Mouse (Mus musculus) CH12.LX (cell line): ENCODE results near the gene Banf2. TPM values are rescaled to one million over a fixed set of nuclear protein-coding genes. Genes with fewer than 3 reads are reported as not detected.

Experiments
- DNase-seq: peaks from one replicate; pipeline ENCODE4 v3.0.0-alpha.2; 2013; ENCODE audit errors: extremely low read depth
- H3K27ac ChIP-seq: 2 replicates; pipeline ENCODE4 v1.5.1; 2012; ENCODE audit warnings: low read depth, mild to moderate bottlenecking, control low read depth, moderate library complexity; ENCODE audit not compliant: insufficient read depth
- H3K27me3 ChIP-seq: replicated peaks from 2 replicates; pipeline ENCODE3; 2012; ENCODE audit warnings: inconsistent platforms
- H3K36me3 ChIP-seq, 2 experiments: replicated peaks in 1 of 2; 2 replicates each; pipeline versions ENCODE3 to v1.6.1; 2012; ENCODE audit warnings: inconsistent platforms in 1 of 2, low read length in 1 of 2, mild to moderate bottlenecking in 1 of 2, mixed read lengths in 1 of 2, moderate library complexity in 1 of 2; ENCODE audit not compliant: control insufficient read depth in 1 of 2, insufficient read depth in 1 of 2
- H3K4me1 ChIP-seq, 2 experiments: 2 replicates each; pipeline ENCODE4 v1.6.1; 2012; ENCODE audit warnings: inconsistent platforms in 1 of 2, moderate library complexity in 1 of 2; ENCODE audit not compliant: insufficient read depth in 2 of 2, control insufficient read depth in 1 of 2
- H3K4me2 ChIP-seq: 2 replicates; pipeline ENCODE4 v1.6.1; 2012; ENCODE audit warnings: low read depth, mild to moderate bottlenecking, control low read depth; ENCODE audit not compliant: poor library complexity, insufficient read depth, severe bottlenecking
- H3K4me3 ChIP-seq, 3 experiments: fragments of 150-350 bp in 1 of 3; sonication (generic) in 1 of 3; replicated peaks in 1 of 3; 2 replicates each; pipeline versions ENCODE3 to v1.5.1; 2011 to 2012; ENCODE audit warnings: low read depth in 2 of 3, low read length in 2 of 3, mild to moderate bottlenecking in 2 of 3, moderate library complexity in 2 of 3, control low read depth in 1 of 3, improper control_type of control experiment in 1 of 3, inconsistent platforms in 1 of 3, mixed read lengths in 1 of 3; ENCODE audit not compliant: poor library complexity in 1 of 3
- H3K79me2 ChIP-seq: replicated peaks from 2 replicates; pipeline ENCODE4 v1.6.1; 2012; ENCODE audit warnings: mild to moderate bottlenecking, moderate library complexity; ENCODE audit not compliant: control insufficient read depth, poor library complexity, insufficient read depth, severe bottlenecking; ENCODE audit errors: extremely low read depth
- H3K9ac ChIP-seq: 2 replicates; pipeline ENCODE4 v1.6.1; 2012; ENCODE audit warnings: low read depth, mild to moderate bottlenecking, control low read depth, moderate library complexity; ENCODE audit not compliant: insufficient read depth
- H3K9me3 ChIP-seq: replicated peaks from 2 replicates; pipeline ENCODE3; 2012; ENCODE audit warnings: low read length, inconsistent platforms, mixed read lengths
- BHLHE40 ChIP-seq: IDR thresholded peaks from 2 replicates; pipeline ENCODE4 v1.6.1; 2011; ENCODE audit warnings: mild to moderate bottlenecking, low read depth, low read length, improper control_type of control experiment
- CHD2 ChIP-seq: IDR thresholded peaks from 2 replicates; pipeline ENCODE4 v1.6.1; 2011; ENCODE audit warnings: low read length, improper control_type of control experiment
- CTCF ChIP-seq, 2 experiments: IDR thresholded peaks in 1 of 2; conservative IDR thresholded peaks in 1 of 2; 2 replicates each; pipeline ENCODE4 v1.5.1; 2011 to 2012; ENCODE audit warnings: low read depth in 2 of 2, low read length in 2 of 2, improper control_type of control experiment in 1 of 2, inconsistent platforms in 1 of 2, mild to moderate bottlenecking in 1 of 2, moderate library complexity in 1 of 2
- E2F4 ChIP-seq: IDR thresholded peaks from 2 replicates; pipeline ENCODE4 v1.6.1; 2011; ENCODE audit warnings: low read depth, low read length, improper control_type of control experiment; ENCODE audit not compliant: insufficient replicate concordance
- ELF1 ChIP-seq: IDR thresholded peaks from 2 replicates; pipeline ENCODE4 v1.6.1; 2014; ENCODE audit warnings: low read depth, mild to moderate bottlenecking, inconsistent platforms, low read length, improper control_type of control experiment
- EP300 ChIP-seq: IDR thresholded peaks from 2 replicates; pipeline ENCODE4 v1.6.1; 2011; ENCODE audit warnings: low read length, improper control_type of control experiment
- GABPA ChIP-seq: IDR thresholded peaks from 2 replicates; pipeline ENCODE4 v1.6.1; 2012; ENCODE audit warnings: low read depth, low read length, improper control_type of control experiment, inconsistent platforms; ENCODE audit not compliant: insufficient replicate concordance
- IRF4 ChIP-seq: IDR thresholded peaks from 2 replicates; pipeline ENCODE4 v1.6.1; 2014; ENCODE audit warnings: low read depth, mild to moderate bottlenecking, inconsistent platforms, low read length, improper control_type of control experiment
- JUN ChIP-seq: IDR thresholded peaks from 2 replicates; pipeline ENCODE4 v1.6.1; 2011; ENCODE audit warnings: low read depth, mild to moderate bottlenecking, low read length, improper control_type of control experiment, moderate library complexity; ENCODE audit not compliant: insufficient read depth
- JUND ChIP-seq: conservative IDR thresholded peaks from 2 replicates; pipeline ENCODE4 v1.6.1; 2011; ENCODE audit warnings: low read depth, low read length, improper control_type of control experiment
- KAT2A ChIP-seq: IDR thresholded peaks from 2 replicates; pipeline ENCODE4 v1.6.1; 2012; ENCODE audit warnings: low read length, improper control_type of control experiment, inconsistent platforms; ENCODE audit not compliant: insufficient replicate concordance
- MAFK ChIP-seq: IDR thresholded peaks from 2 replicates; pipeline ENCODE4 v1.6.1; 2011; ENCODE audit warnings: low read length, improper control_type of control experiment; ENCODE audit not compliant: insufficient replicate concordance
- MAX ChIP-seq: IDR thresholded peaks from 2 replicates; pipeline ENCODE4 v1.6.1; 2011; ENCODE audit warnings: low read length, improper control_type of control experiment
- MAZ ChIP-seq: IDR thresholded peaks from 2 replicates; pipeline ENCODE4 v1.6.1; 2012; ENCODE audit warnings: low read depth, mild to moderate bottlenecking, inconsistent platforms, low read length, improper control_type of control experiment, moderate library complexity
- MXI1 ChIP-seq: IDR thresholded peaks from 2 replicates; pipeline ENCODE4 v1.6.1; 2011; ENCODE audit warnings: mild to moderate bottlenecking, low read depth, low read length, improper control_type of control experiment
- MYC ChIP-seq: IDR thresholded peaks from 2 replicates; pipeline ENCODE4 v1.6.1; 2011; ENCODE audit warnings: low read depth, mild to moderate bottlenecking, improper control_type of control experiment, low read length
- NELFE ChIP-seq: IDR thresholded peaks from 2 replicates; pipeline ENCODE4 v1.6.1; 2011; ENCODE audit warnings: low read depth, low read length, improper control_type of control experiment
- NRF1 ChIP-seq: IDR thresholded peaks from 2 replicates; pipeline ENCODE4 v1.6.1; 2014; ENCODE audit warnings: low read depth, mild to moderate bottlenecking, inconsistent platforms, low read length, improper control_type of control experiment, moderate library complexity
- PAX5 ChIP-seq: IDR thresholded peaks from 2 replicates; pipeline ENCODE4 v1.6.1; 2012; ENCODE audit warnings: low read length, inconsistent platforms, mixed read lengths
- POLR2A ChIP-seq: IDR thresholded peaks from 2 replicates; pipeline ENCODE4 v1.6.1; 2011; ENCODE audit warnings: low read depth, mild to moderate bottlenecking, improper control_type of control experiment, low read length
- POLR2AphosphoS2 ChIP-seq: IDR thresholded peaks from 2 replicates; pipeline ENCODE4 v1.6.1; 2011; ENCODE audit warnings: low read depth, low read length, improper control_type of control experiment
- RAD21 ChIP-seq: IDR thresholded peaks from 2 replicates; pipeline ENCODE4 v1.6.1; 2011; ENCODE audit warnings: low read depth, mild to moderate bottlenecking, low read length, improper control_type of control experiment, moderate library complexity
- UBTF ChIP-seq: IDR thresholded peaks from 2 replicates; pipeline ENCODE4 v1.6.1; 2012; ENCODE audit warnings: low read depth, mild to moderate bottlenecking, inconsistent platforms, low read length, improper control_type of control experiment, moderate library complexity
- USF1 ChIP-seq: IDR thresholded peaks from 2 replicates; pipeline ENCODE4 v1.6.1; 2014; ENCODE audit warnings: low read depth, mild to moderate bottlenecking, inconsistent platforms, low read length, improper control_type of control experiment
- USF2 ChIP-seq: conservative IDR thresholded peaks from 2 replicates; pipeline ENCODE4 v1.6.1; 2011; ENCODE audit warnings: low read depth, low read length, improper control_type of control experiment
- ZNF384 ChIP-seq: IDR thresholded peaks from 2 replicates; pipeline ENCODE4 v1.6.1; 2012; ENCODE audit warnings: low read depth, low read length, improper control_type of control experiment, inconsistent platforms
- dilution Hi-C: fragments of 300-500 bp; cut with MboI; formaldehyde crosslinking; loops from 2 replicates; pipeline ENCODE4 v1.14.3; 2020; ENCODE audit warnings: low sequenced_read_pairs; ENCODE audit not compliant: extremely low pct_unique_long_range_greater_than_20kb, extremely low pct_ligation_motif_present
- in situ Hi-C: fragments of 300-500 bp; cut with MboI; formaldehyde crosslinking; loops from 3 replicates; pipeline ENCODE4 v1.14.3; 2019; ENCODE audit warnings: low sequenced_read_pairs, low pct_ligation_motif_present, low pct_unique_long_range_greater_than_20kb, mixed read lengths
- polyA plus RNA-seq: library from polyadenylated mRNA; unstranded; fragments of >175 nt; gene quantifications from 2 replicates; pipeline ENCODE4 v1.2.1, GENCODE M21; 2012; ENCODE audit warnings: low read depth; ENCODE audit not compliant: insufficient read length
- total RNA-seq, 2 experiments: library from RNA; depleted of rRNA; stranded (reverse); fragments of 300-350 nt in 1 of 2; fragments of >200 nt in 1 of 2; gene quantifications; 2 replicates each; pipeline ENCODE4 v1.2.3; 2012 to 2014

The Banf2 gene
- total and polyA plus RNA-seq, 3 experiments: not detected

DNA sequence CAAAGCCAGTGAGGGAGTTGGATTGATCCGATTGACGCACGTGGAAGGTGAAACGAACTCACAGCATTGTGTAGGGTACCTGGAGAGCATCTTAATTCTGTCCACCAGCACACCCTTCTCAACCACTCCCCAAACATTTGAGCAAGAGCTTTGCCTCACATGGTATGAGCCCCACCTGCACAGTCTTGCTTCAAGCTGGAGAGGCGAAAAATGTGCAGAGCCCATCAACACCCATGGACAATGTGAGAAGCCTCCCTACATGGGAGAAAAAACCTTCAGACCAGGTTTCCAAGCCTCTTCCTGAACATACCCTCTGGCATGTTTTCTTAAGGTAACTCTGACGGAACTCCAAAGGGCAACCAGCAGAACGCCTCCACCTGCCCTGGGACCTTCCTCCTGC, 2.1 kb upstream of the Banf2 start:
- TF ChIP-seq RAD21 (no peak), JUN (no peak), MYC (no peak), UBTF (no peak), CHD2 (no peak), GABPA (no peak), POLR2AphosphoS2 (no peak), ELF1 (no peak), PAX5 (no peak), MAZ (no peak), NELFE (no peak), ZNF384 (no peak), IRF4 (no peak), EP300 (no peak), POLR2A (no peak), KAT2A (no peak), MXI1 (no peak), USF1 (no peak), USF2 (no peak), CTCF (conservative IDR thresholded peaks at IDR 0.05 in 1 of 2, IDR thresholded peaks at IDR 0.05 in 1 of 2; ENCODE audit: low read depth in 2 of 2, low read length in 2 of 2) (no peak)
- dilution Hi-C loops: no loop called here

DNA sequence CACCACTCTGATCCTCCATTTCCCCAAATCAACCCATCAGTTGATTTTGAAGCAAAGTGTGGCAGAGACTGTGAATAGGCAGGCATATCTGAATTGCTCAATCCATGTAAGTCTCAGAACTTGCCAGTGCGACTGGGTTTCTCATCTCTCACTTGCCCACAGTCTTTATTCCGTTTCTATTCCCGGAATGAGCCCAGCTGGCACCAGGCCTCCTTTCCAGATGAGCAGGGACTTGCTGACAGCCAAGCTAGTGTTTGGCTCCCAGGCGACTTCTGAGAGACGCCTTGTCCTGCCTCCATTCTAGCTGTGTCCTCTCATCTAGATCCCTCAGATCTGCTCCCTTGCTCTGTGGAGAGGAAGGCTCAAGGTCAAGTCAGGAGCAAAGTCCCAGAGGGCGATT, 11.9 kb downstream of the Banf2 start:
- Histone ChIP-seq H3K4me1 (peaks cover 0 to 22% of the 10 kb centered on the region in 2 experiments; a peak in 2 of 4 replicates), H3K9me3 (peaks cover 16% of the 10 kb centered on the region), H3K27ac (no peak overlapping the region), H3K9ac (no peak overlapping the region), H3K36me3 (no peaks in the 10 kb centered on the region), H3K79me2 (no peaks in the 10 kb centered on the region), H3K4me3 (no peak overlapping the region), H3K27me3 (no peaks in the 10 kb centered on the region), H3K4me2 (no peak overlapping the region)
- no peak for DNase-seq
- in situ Hi-C loops: no loop called here
- no peak for TF ChIP-seq ELF1
- TF ChIP-seq UBTF: no peak
- no peak for TF ChIP-seq MAFK
- TF ChIP-seq JUND: no peak
- no peak for TF ChIP-seq POLR2A
- no peak for TF ChIP-seq NRF1
- no peak for TF ChIP-seq IRF4
- no peak for TF ChIP-seq BHLHE40
- no peak for TF ChIP-seq MAX
- TF ChIP-seq RAD21: no peak
- no peak for TF ChIP-seq E2F4
- dilution Hi-C loops: no loop called here

More for the DNA sequence above, 2.1 kb upstream of the Banf2 start:
- Histone ChIP-seq H3K4me2 (no peak overlapping the region), H3K27ac (no peak overlapping the region), H3K4me1 (no peaks in the 10 kb centered on the region), H3K27me3 (peaks cover 2% of the 10 kb centered on the region), H3K9me3 (no peaks in the 10 kb centered on the region), H3K79me2 (no peaks in the 10 kb centered on the region), H3K36me3 (no peaks in the 10 kb centered on the region), H3K4me3 (no peak overlapping the region), H3K9ac (no peak overlapping the region)
- in situ Hi-C loops: no loop called here
- no peak for DNase-seq
